Mouse (Mus musculus): Measurements from ENCODE around the gene Gtf2ird2.

- TF ChIP-seq TAL1 (conservative IDR thresholded peaks at IDR 0.05; ENCODE audit: low read depth, low read length) = no peak
- no peak for TF ChIP-seq CTCF (IDR thresholded peaks at IDR 0.05; ENCODE audit: low read depth, low read length)
- no peak for TF ChIP-seq POLR2AphosphoS5 (IDR thresholded peaks at IDR 0.05; ENCODE audit: insufficient replicate concordance, low read depth, low read length)
Observed at GRCm38 (mm10) chr5:134257349-134258031, 73.7 kb downstream of the Gtf2ird2 start.
